Mouse (Mus musculus) T-helper 17 cell (primary cell): ENCODE results near the gene Nif3l1.

Source experiments
- in situ Hi-C, 2 experiments: fragments of 300-600 bp; cut with MboI, MseI; formaldehyde crosslinking; loops; 1 replicate in 1 of 2; 2 replicates in 1 of 2; pipeline ENCODE4 v1.15.1; 2025; ENCODE audit warnings: high pct_unique_total_duplicates in 2 of 2

The Nif3l1 gene

GRCm38 (mm10) chr1:58448396-58448795, 3.4 kb downstream of the Nif3l1 start:
- in situ Hi-C loops = no loop called here

GRCm38 (mm10) chr1:58454316-58454715, 9.4 kb downstream of the Nif3l1 start:
- in situ Hi-C loops = loop anchor here in 1 of 2 experiments (25.0 kb wide), 1 partner anchor 1258 kb away; no protein-coding TSS in a partner anchor

- in situ Hi-C loops = loop anchor here in 1 of 2 experiments (25.0 kb wide), 1 partner anchor 1254 kb away; no protein-coding TSS in a partner anchor
Measured at GRCm38 (mm10) chr1:58458175-58458574, 13.2 kb downstream of the Nif3l1 start.

- in situ Hi-C loops = loop anchor here in 1 of 2 experiments (25.0 kb wide), 1 partner anchor 1253 kb away; no protein-coding TSS in a partner anchor
Measured at GRCm38 (mm10) chr1:58458867-58459266, 13.9 kb downstream of the Nif3l1 start.

- in situ Hi-C loops = loop anchor here in 1 of 2 experiments (25.0 kb wide), 1 partner anchor 1252 kb away; no protein-coding TSS in a partner anchor
Measured at GRCm38 (mm10) chr1:58460566-58460965, 15.6 kb downstream of the Nif3l1 start.

GRCm38 (mm10) chr1:58463935-58464334, 19.0 kb downstream of the Nif3l1 start:
- in situ Hi-C loops = loop anchor here in 1 of 2 experiments (25.0 kb wide), 1 partner anchor 1248 kb away; no protein-coding TSS in a partner anchor

GRCm38 (mm10) chr1:58465042-58465441, 20.1 kb downstream of the Nif3l1 start:
- in situ Hi-C loops = loop anchor here in 1 of 2 experiments (25.0 kb wide), 1 partner anchor 1247 kb away; no protein-coding TSS in a partner anchor

GRCm38 (mm10) chr1:58465561-58465960, 20.6 kb downstream of the Nif3l1 start:
- in situ Hi-C loops = loop anchor here in 1 of 2 experiments (25.0 kb wide), 1 partner anchor 1247 kb away; no protein-coding TSS in a partner anchor

GRCm38 (mm10) chr1:58475662-58476061, 30.7 kb downstream of the Nif3l1 start:
- in situ Hi-C loops = no loop called here

- in situ Hi-C loops = no loop called here
Measured at GRCm38 (mm10) chr1:58482647-58483046, 37.7 kb downstream of the Nif3l1 start.

- in situ Hi-C loops = no loop called here
Measured at GRCm38 (mm10) chr1:58495603-58496002, 50.7 kb downstream of the Nif3l1 start.

- in situ Hi-C loops = no loop called here
Measured at GRCm38 (mm10) chr1:58497678-58498077, 52.7 kb downstream of the Nif3l1 start.

GRCm38 (mm10) chr1:58498758-58499157, 53.8 kb downstream of the Nif3l1 start:
- in situ Hi-C loops = no loop called here

- in situ Hi-C loops = no loop called here
Measured at GRCm38 (mm10) chr1:58503134-58503533, 58.2 kb downstream of the Nif3l1 start.

- in situ Hi-C loops = no loop called here
Measured at GRCm38 (mm10) chr1:58503793-58504370, 58.9 kb downstream of the Nif3l1 start.

- in situ Hi-C loops = no loop called here
Measured at GRCm38 (mm10) chr1:58504577-58505254, 59.8 kb downstream of the Nif3l1 start, which contains the start of gene Orc2. Orc2 (minus strand) TSS chr1:58505109.

- in situ Hi-C loops = no loop called here
Measured at GRCm38 (mm10) chr1:58507249-58507648, 62.3 kb downstream of the Nif3l1 start.
